Mouse (Mus musculus) neutrophil, adult 5-6 weeks (primary cell): Measurements from ENCODE around the gene Anxa4. TPM values are rescaled to one million over a fixed set of nuclear protein-coding genes. Genes with fewer than 3 reads are reported as not detected.
A peak's percentile ranks its signal among the peaks of the same experiment; 100 is the strongest.

ENCODE experiments used
- ATAC-seq: fragments of 151-379, 151-347 bp; 2 replicates; pipeline ENCODE4 v1.8.0; 2017; ENCODE audit warnings: mild to moderate bottlenecking, moderate TSS enrichment; ENCODE audit not compliant: insufficient number of reproducible peaks, poor library complexity, low FRiP score, severe bottlenecking; ENCODE audit errors: extremely low read depth
- total RNA-seq: library from RNA; stranded (forward); fragments of 200-1000 nt; gene quantifications from 2 replicates; pipeline ENCODE4 v1.2.3, GENCODE M21; 2017

The Anxa4 gene
- total RNA-seq, 1 experiment from 2014 or later: 14.9 TPM

DNA sequence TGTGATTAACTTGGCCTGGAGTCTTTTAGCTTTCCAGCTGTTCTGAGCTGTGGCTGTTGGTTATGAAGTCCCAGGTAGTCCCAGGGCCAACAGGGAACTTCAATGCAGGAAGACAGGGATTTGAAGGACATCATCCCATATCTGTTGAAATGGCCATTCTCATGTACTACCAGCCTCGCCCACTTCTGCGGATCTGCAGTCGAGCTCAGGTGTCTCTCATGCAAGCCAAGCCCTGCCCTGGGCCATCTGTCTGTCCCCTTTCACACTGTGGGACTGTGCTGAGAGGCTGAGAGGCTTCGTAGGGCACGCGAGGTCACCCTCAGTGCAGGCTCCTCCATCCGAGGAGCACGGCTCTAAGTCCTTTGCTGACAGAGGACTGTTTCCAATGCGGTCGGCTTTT, 97.2 kb downstream of the Anxa4 start:
- no peak for ATAC-seq

DNA sequence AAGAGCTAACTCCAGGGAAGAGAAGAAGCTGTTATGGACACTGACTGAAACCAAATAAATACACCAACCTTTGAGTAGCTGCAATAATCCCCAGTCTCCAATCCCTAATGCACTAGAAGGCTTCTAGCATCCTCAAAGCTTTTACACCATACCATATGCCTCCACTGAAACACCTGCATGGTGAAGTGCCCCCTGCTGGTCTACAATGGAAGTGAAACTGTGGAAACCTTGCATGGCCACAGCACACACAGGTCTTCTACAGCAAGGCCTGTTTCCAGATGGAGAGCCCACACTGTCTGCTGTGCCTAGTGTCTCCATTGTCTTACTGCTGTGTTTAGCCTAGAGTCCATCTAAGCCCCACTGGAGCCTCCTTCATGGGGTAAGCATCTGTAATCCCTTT, 98.9 kb downstream of the Anxa4 start:
- peak; percentile 80 for ATAC-seq

DNA sequence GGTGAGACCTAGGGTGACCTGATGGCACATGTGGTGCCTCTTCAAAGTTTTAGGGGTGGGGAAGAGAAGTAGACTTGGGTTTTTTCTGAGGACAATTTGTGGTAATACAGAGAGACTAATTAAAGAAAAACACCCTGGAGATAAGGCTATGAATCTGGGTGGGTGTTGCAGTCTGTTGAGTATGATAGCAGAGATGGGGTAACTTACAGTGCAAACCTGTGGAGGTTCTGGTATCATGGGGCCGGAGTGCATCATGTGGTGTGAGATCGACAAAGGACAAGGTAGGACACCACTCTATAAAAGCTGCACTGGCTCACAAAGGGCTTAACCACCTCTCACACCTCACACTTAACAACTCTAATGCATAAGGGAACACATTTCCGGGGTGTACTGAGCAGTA, 103.7 kb downstream of the Anxa4 start:
- no peak for ATAC-seq

DNA sequence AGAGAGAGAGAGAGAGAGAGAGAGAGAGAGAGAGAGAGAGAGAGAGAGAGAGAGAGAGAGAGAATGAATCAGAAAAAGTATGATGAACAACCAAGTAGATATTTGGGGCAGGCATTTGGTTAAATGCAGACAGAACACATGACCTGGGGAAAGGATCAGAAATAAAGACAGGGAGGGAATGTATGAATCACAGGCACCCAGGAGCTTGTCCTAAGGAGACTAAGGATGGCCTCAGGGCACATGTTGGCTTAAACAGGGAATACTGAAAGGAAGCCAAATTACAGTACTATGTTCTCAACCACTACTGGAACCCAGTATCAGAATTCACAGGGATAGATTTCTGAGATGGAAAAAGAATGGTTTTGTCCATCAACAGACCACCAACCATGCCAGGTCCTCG, 106.4 kb downstream of the Anxa4 start:
- no peak for ATAC-seq

Other genes starting within 250 kb of the Anxa4 start
- gene Asprv1, start 165.4 kb downstream of the Anxa4 start, total RNA-seq: 195 and 207 TPM in 2 replicates
- gene Mxd1, start 124.4 kb downstream of the Anxa4 start, total RNA-seq: 846 and 903 TPM in 2 replicates
- 58.8 and 65.9 TPM in 2 replicates for gene Snrnp27, start 109.1 kb downstream of the Anxa4 start, total RNA-seq
- 27.6 and 33.4 TPM in 2 replicates for gene Gmcl1, start 60.2 kb downstream of the Anxa4 start, total RNA-seq
- gene Aak1, start 55.9 kb upstream of the Anxa4 start, total RNA-seq: 22.7 and 29.3 TPM in 2 replicates
- gene Nfu1, start 215.7 kb upstream of the Anxa4 start, total RNA-seq: 44.0 and 47.8 TPM in 2 replicates
- gene Gfpt1, start 249.3 kb upstream of the Anxa4 start, total RNA-seq: 24.4 and 24.9 TPM in 2 replicates